Mouse (Mus musculus) testis, adult 2 months (tissue): ENCODE measurements at regions not wholly inside any gene's neighbourhood (a gene's known extent, or its start where the extent isn't known, plus 50 kb on each side); places are given as distances from the start of the nearest gene placed in this dataset.
"Not testable (repeated sequence)": the region's sequence is repeated elsewhere in the genome, so short reads cannot be mapped to it uniquely, and the experiment has no call there.

Experiments
- H3K27ac ChIP-seq: fragments of 200-500 bp; 2 replicates; pipeline ENCODE4 v1.5.1; 2012; ENCODE audit warnings: low read depth, low read length; ENCODE audit not compliant: control insufficient read depth, insufficient read depth
- H3K27me3 ChIP-seq: fragments of 200-500 bp; 2 replicates; pipeline ENCODE4 v1.6.1; 2012; ENCODE audit warnings: mild to moderate bottlenecking, low read length, moderate library complexity; ENCODE audit not compliant: control insufficient read depth, insufficient read depth
- H3K36me3 ChIP-seq: fragments of 200-500 bp; 2 replicates; pipeline ENCODE4 v1.6.1; 2012; ENCODE audit warnings: mild to moderate bottlenecking, low read length; ENCODE audit not compliant: control insufficient read depth, insufficient read depth
- H3K4me1 ChIP-seq: fragments of 200-500 bp; 2 replicates; pipeline ENCODE4 v1.6.1; 2012; ENCODE audit warnings: low read length; ENCODE audit not compliant: control insufficient read depth, insufficient read depth
- H3K4me3 ChIP-seq: fragments of 200-500 bp; 2 replicates; pipeline ENCODE4 v1.5.1; 2012; ENCODE audit warnings: low read depth, mild to moderate bottlenecking, low read length, moderate library complexity, mixed read lengths; ENCODE audit not compliant: control insufficient read depth
- CTCF ChIP-seq: fragments of 200-500 bp; IDR thresholded peaks from 2 replicates; pipeline ENCODE4 v1.5.1; 2012; ENCODE audit warnings: low read depth, mild to moderate bottlenecking, inconsistent platforms, low read length, moderate library complexity; ENCODE audit not compliant: control insufficient read depth, insufficient read depth, insufficient replicate concordance
- POLR2A ChIP-seq: fragments of 200-500 bp; IDR thresholded peaks from 2 replicates; pipeline ENCODE4 v1.6.1; 2012; ENCODE audit warnings: low read depth, mild to moderate bottlenecking, inconsistent platforms, low read length, moderate library complexity; ENCODE audit not compliant: control insufficient read depth

DNA sequence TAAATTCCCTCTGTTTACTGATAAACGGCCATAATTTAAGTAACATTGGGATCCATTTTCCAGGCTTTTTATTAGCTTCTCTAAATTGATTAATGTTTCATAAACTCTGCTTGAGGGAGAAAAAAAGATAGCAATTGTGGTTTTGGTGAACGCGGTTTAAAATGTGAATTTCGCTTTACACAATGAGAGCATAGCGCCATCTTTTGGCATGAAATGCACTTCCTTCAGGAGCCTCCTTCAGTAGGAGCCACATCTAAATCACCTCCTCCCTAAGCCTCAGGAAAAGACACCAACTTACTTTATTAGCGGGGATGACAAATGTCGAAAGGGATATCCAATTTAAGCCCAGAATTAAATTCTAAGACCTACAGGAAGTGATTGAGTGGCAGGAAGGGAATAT lies 309.1 kb downstream of the Trib2 start:
- Histone ChIP-seq H3K27ac (no peak overlapping the region), H3K4me1 (no peaks in the 10 kb centered on the region), H3K27me3 (no peaks in the 10 kb centered on the region), H3K36me3 (no peaks in the 10 kb centered on the region), H3K4me3 (no peak overlapping the region)
- TF ChIP-seq CTCF (no peak), POLR2A (no peak)

DNA sequence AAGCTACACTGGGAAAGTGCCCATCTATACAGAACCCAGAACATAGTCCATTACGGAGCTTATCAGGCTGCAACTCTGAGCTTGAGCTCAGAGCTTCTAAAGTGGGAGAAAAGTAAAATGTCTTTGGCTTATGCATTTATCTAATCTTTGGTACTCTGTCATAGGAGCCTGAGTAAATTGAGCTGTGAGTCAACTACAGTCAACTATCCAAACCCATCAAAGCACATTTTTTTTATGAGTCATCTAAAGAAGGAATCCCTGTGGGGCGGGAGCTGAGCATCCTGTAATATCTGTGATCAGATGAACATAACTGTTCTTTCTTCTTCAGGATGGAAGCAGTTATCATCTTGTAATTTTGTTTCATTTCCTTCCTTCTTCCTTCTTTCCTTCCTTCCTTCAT lies 323.1 kb downstream of the Trib2 start:
- no peak for TF ChIP-seq POLR2A
- TF ChIP-seq CTCF, result no peak
- H3K4me1 ChIP-seq, result no peaks in the 10 kb centered on the region
- H3K27ac ChIP-seq, result no peak overlapping the region
- no peaks in the 10 kb centered on the region for H3K27me3 ChIP-seq
- H3K4me3 ChIP-seq, result no peak overlapping the region
- no peaks in the 10 kb centered on the region for H3K36me3 ChIP-seq

DNA sequence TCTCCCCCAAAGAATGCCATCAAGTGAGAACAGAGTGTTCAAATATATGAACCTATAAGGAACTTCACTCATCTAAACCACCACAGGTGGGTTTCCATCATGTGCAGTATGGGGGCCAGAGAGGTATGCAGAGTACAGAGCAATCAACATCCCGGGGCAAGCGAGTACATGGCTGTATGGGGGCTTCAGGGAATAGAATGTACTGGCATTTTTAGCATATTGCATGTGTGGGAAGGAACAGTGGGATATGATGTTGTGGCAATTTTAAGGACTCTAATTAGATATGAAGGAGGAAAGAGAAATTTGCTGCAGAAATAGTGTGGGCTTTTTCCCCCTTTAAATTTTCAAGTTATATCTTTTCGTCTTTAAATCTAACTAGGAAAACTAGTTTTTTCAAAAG lies 344.0 kb downstream of the Trib2 start:
- no peak overlapping the region for H3K4me3 ChIP-seq
- no peak overlapping the region for H3K27ac ChIP-seq
- no peaks in the 10 kb centered on the region for H3K27me3 ChIP-seq
- no peak for TF ChIP-seq CTCF
- no peak for TF ChIP-seq POLR2A
- no peaks in the 10 kb centered on the region for H3K36me3 ChIP-seq
- no peaks in the 10 kb centered on the region for H3K4me1 ChIP-seq

DNA sequence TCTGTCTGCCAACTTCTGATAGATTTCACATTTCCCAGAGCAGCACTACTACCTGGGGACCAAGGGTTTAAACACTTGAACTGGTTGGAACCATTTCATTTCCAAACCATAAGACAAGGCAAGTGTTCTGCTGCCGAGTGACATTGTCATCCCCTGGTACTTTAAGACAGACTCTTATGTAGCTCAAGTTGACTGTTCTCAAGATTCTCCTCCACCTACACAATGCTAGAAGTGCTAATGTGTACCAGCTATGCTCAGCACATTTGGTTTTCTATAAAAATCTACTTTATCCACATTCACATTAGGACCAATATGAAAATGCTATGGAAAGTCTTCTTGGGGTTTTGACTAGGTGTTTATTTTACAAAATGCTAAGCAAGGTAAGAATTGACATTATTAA lies 357.3 kb downstream of the Trib2 start:
- Histone ChIP-seq H3K27ac (no peak overlapping the region), H3K27me3 (no peaks in the 10 kb centered on the region), H3K36me3 (no peaks in the 10 kb centered on the region), H3K4me3 (no peak overlapping the region), H3K4me1 (no peaks in the 10 kb centered on the region)
- TF ChIP-seq POLR2A, result no peak
- TF ChIP-seq CTCF, result no peak

DNA sequence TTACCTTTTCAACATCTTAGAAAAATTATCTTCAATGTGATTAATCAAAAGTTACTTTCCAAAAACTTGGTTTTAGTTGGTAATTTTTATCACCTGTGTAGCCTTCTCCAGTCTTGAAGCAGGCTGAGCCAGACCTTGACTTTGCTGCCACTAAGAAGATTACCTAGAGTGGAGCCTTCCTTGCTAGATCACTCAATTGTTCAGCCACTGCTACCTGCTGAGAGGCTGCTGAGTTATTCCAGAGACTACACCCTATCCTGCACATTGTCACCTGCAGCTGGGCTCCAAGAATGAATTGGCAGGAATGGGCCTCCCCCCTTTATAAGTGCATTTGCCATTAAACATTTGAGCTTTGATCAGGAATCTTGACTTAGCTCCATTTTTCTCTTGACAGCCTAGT lies 360.4 kb downstream of the Trib2 start:
- not testable (repeated sequence) for H3K27me3 ChIP-seq, H3K36me3 ChIP-seq, H3K4me3 ChIP-seq, H3K27ac ChIP-seq, H3K4me1 ChIP-seq

DNA sequence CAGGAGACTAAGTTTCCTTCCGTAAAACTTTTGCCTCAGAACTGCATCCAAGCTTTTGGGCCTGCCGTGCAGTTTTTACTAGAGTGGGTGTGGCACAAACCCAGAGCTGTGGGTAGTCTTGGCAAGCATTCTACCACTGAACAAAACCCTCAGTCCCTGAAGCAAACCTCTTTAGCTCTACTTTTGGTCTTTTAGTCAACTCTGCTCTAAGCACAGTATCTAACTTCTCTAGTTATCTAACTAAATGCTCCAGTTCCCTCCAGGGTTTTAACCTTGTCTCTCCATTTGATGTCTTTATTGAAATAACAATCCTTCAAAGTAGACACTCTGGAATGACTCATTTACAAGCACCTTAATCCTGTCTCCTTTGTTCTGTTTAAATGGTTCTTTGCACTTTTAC lies 361.0 kb downstream of the Trib2 start:
- no peaks in the 10 kb centered on the region for H3K36me3 ChIP-seq
- no peak overlapping the region for H3K27ac ChIP-seq
- no peak overlapping the region for H3K4me3 ChIP-seq
- H3K27me3 ChIP-seq, result no peaks in the 10 kb centered on the region
- H3K4me1 ChIP-seq, result no peaks in the 10 kb centered on the region
- no peak for TF ChIP-seq POLR2A
- TF ChIP-seq CTCF, result no peak

DNA sequence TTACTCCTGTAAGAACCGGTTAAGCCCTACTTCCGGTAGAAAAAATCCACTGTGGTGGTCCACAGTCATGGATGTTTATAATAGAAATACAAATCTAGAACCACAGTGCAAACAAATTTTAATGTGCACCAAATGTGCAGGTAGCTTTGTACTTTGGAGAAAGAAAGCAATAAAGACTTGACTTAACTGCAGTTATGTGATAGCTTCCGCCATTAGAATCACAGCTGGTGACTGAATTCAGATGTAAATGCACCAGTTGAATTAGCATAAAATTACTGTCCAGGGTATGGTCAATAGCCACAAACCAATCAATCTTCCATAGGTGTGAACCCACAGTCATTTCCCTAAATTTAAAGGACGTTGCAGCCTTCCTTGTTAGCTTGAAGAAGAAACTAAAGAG lies 367.2 kb downstream of the Trib2 start:
- TF ChIP-seq POLR2A (no peak), CTCF (no peak)
- no peaks in the 10 kb centered on the region for H3K4me1 ChIP-seq
- no peaks in the 10 kb centered on the region for H3K27me3 ChIP-seq
- H3K36me3 ChIP-seq, result no peaks in the 10 kb centered on the region
- no peak overlapping the region for H3K27ac ChIP-seq
- H3K4me3 ChIP-seq, result no peak overlapping the region

DNA sequence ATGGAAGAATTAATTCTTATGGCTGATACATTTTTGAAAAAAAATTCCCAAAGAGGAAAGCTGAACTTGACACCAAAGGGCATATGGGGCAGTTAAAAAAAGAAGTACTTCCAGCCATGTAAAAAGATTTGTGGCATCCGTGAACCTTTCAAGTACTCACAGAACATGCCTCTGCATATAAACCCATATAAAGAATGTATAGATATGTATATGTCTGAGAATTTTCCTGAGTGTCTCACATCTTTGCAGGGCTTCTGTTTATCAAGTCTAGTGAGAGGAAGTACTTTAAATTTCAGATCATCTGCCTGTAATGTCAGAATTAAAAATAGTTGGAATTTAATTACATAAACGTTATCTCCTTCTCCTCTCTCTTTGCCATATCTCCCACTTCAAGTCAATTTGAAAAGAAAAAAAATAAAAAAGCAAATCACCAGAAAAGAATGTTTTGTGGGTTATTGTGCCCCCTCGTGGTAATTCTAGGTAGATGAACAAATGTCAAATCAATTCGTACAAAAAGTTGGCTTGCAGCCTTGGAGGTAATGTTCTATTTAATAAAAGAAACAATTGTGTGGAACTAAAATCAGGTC lies 400.4 kb downstream of the Trib2 start:
- Histone ChIP-seq H3K27me3 (no peaks in the 10 kb centered on the region), H3K4me1 (no peaks in the 10 kb centered on the region), H3K27ac (no peak overlapping the region), H3K36me3 (no peaks in the 10 kb centered on the region), H3K4me3 (no peak overlapping the region)
- TF ChIP-seq CTCF (no peak), POLR2A (no peak)
